Mouse (Mus musculus) erythroblast, embryonic 14.5 days (primary cell): ENCODE measurements around the gene Rhbdf1. TPM values are rescaled to one million over a fixed set of nuclear protein-coding genes. Genes with fewer than 3 reads are reported as not detected.

ENCODE experiments used
- H3K27me3 ChIP-seq: 2 replicates; pipeline ENCODE4 v1.6.1; 2012; ENCODE audit warnings: inconsistent platforms; ENCODE audit not compliant: control insufficient read depth
- H3K36me3 ChIP-seq: 2 replicates; pipeline ENCODE4 v1.6.1; 2012; ENCODE audit warnings: mild to moderate bottlenecking, inconsistent platforms; ENCODE audit not compliant: control insufficient read depth
- H3K4me1 ChIP-seq: 2 replicates; pipeline ENCODE4 v1.6.1; 2012; ENCODE audit warnings: inconsistent platforms; ENCODE audit not compliant: control insufficient read depth
- H3K4me3 ChIP-seq: replicated peaks from 2 replicates; pipeline ENCODE3; 2012; ENCODE audit warnings: moderate library complexity, mild to moderate bottlenecking, inconsistent platforms
- H3K9me3 ChIP-seq: 2 replicates; pipeline ENCODE4 v1.6.1; 2012; ENCODE audit warnings: low read length, inconsistent platforms, mixed read lengths; ENCODE audit not compliant: control insufficient read depth
- GATA1 ChIP-seq: IDR thresholded peaks from 2 replicates; pipeline ENCODE4 v1.6.1; 2012; ENCODE audit warnings: low read length, inconsistent platforms, mixed read lengths
- TAL1 ChIP-seq: IDR thresholded peaks from 3 replicates; pipeline ENCODE4 v1.6.1; 2012; ENCODE audit warnings: low read length, inconsistent platforms, mixed read lengths
- polyA plus RNA-seq: library from polyadenylated mRNA; stranded (reverse); fragments of >175 nt; gene quantifications from 2 replicates; pipeline ENCODE4 v1.2.3, GENCODE M21; 2012

Gene Rhbdf1
- polyA plus RNA-seq, 1 experiment = 0.77 TPM

DNA sequence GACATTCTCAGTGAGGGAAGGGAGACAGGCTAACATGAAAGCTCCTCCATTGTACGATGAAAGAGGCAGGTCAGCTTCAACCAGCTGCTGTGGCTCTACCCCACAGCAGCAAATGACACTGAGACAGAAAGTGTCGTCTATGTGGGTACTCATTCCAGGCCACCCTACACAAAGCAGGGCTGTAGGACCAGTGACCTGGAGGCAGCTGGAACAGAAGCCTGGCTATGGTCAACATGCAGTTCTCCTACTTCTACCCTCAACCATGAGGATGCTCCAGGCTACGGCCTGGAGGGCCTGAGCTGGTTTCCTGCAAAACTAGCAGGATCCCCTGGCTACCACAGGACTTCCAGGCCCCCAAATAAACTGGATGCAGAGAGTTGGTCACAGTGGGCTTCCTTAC, 34.5 kb upstream of the Rhbdf1 start:
- H3K36me3 ChIP-seq = peaks cover 93% of the 10 kb centered on the region
- peak overlapping the region; percentile 36 for H3K4me3 ChIP-seq
- no peaks in the 10 kb centered on the region for H3K27me3 ChIP-seq
- peaks cover 94% of the 10 kb centered on the region for H3K4me1 ChIP-seq
- TF ChIP-seq TAL1 (no peak), GATA1 (no peak)
- no peaks in the 10 kb centered on the region for H3K9me3 ChIP-seq

DNA sequence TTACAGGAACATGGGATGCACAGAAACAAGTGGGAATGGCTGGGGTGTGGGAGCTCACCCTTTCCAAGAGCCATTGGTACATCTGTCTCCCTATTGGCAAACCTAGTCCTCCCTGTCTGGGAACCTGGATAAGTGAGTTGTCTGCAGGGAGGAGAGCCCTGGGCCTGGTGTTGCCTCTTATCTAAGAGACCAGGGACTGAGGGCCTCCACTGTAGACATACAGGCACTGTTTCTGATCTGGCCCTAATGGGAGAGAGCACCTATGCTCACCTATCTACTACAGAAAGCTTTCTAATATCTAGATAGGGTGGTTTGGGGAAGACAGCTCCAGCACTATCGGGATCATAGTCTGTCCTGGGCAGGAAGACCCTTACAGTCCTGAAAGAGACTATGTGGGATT, 34.0 kb upstream of the Rhbdf1 start:
- Histone ChIP-seq H3K36me3 (peaks cover 93% of the 10 kb centered on the region), H3K4me3 (peak overlapping the region; percentile 36), H3K4me1 (peaks cover 95% of the 10 kb centered on the region), H3K27me3 (no peaks in the 10 kb centered on the region), H3K9me3 (no peaks in the 10 kb centered on the region)
- peak; percentile 90 for TF ChIP-seq GATA1
- peak; percentile 96 for TF ChIP-seq TAL1

DNA sequence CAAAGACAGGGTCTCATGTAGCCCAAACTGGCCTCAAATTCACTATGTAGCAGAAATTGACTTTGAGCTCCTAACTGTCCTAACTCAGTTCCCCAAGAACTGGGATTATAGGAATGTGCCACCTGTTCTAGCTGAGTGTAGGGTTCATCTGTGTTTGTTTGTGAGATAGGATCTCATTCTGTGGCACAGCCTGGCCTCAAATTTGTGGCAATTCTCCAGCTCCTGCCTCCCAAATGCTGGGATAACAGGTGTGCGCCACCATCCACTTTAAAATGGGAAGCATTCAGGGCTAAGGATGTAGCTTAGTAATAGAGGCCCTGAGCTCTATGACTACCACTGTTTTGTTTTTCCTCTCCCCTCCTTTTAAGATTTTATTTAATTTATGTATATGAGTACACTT, 31.0 kb upstream of the Rhbdf1 start:
- Histone ChIP-seq H3K4me3 (no peak overlapping the region), H3K27me3 (no peaks in the 10 kb centered on the region), H3K9me3 (no peaks in the 10 kb centered on the region), H3K4me1 (peaks cover 99% of the 10 kb centered on the region), H3K36me3 (peaks cover 95% of the 10 kb centered on the region)
- no peak for TF ChIP-seq TAL1
- TF ChIP-seq GATA1 = no peak

DNA sequence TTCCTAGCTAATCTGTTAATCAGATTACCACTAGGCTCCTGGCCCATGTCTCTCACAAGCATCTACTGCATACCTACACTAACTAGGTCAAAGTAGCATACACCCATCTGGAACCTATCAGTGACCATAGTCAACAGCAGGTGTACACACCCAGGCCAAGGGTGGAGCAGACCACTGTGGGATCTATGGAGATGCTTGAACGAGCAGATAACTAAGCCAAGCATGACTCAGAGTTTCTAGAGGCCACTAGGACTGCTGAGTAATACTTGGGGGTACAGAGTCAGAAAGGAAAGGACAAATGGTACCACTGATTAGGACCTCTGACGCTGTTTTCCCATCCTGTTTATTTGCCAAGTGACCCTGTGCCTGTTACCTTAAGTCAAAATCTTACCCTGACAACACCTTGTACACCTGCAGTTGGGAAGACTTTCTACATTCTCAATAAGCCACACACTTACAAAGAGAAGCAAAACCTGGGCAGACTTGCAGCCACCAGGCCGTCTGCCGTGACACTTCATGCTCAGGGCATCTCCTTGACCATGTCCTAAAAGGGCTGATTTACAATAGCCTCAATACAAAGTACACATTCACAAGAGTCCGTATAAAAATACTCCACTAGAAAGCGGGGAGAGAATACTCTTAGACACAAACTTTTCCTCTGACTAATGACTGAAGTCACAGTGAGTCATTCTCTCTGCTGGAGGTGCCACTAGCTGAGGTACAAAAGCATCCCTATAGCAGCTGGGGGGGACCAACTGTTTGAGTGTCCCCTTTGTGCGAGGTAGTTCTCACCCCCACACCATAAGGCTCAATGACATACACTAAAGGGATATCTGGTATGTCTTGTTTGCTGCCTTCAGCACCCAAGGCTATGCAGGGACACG, 29.0 kb upstream of the Rhbdf1 start:
- peak overlapping the region; percentile 30 for H3K4me3 ChIP-seq
- H3K4me1 ChIP-seq = peaks cover 100% of the 10 kb centered on the region
- H3K36me3 ChIP-seq = peaks cover 99% of the 10 kb centered on the region
- TF ChIP-seq TAL1 = peak; percentile 97
- peak; percentile 96 for TF ChIP-seq GATA1
- H3K9me3 ChIP-seq = no peaks in the 10 kb centered on the region
- H3K27me3 ChIP-seq = no peaks in the 10 kb centered on the region

DNA sequence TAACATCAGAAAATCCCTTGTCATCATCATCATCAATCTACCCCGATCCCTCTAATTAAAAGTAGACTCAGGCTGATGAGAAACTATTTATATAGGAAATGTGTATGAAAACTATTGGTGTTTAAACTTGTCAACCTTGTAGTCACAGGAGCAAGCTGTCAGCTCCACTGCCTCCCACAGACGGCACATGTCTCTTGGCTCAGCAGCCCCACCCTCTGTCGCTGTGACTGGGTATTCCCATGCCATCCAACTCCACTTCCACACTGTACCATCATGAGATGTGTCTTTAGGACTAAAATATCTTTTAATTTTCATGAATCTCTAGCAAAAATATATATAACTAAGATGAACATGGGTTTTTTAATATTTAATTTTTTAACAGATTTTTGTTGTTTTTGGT, 26.2 kb upstream of the Rhbdf1 start:
- no peak for TF ChIP-seq GATA1
- TF ChIP-seq TAL1 = no peak
- Histone ChIP-seq H3K9me3 (no peaks in the 10 kb centered on the region), H3K4me1 (peaks cover 99% of the 10 kb centered on the region), H3K27me3 (no peaks in the 10 kb centered on the region), H3K4me3 (no peak overlapping the region), H3K36me3 (peaks cover 98% of the 10 kb centered on the region)

DNA sequence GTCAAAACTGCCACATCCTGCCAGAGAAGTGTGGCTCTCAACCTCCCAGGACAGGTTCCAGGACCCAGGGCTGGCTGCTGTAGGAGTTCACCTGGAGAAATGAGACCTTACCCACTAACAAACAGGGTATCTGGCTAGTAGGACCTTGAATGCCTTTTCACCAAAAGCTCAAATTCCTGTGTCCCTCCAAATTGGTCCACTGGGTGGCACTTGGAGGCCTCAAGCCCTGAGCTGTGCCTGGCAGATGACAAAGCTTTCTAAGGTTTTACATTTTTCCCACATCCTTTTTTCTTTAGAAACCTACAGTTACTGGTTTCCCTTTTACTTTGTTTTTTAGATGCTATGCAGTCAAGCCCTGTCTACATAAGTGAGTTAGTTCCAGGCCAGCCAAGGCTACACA, 25.0 kb upstream of the Rhbdf1 start:
- H3K9me3 ChIP-seq = no peaks in the 10 kb centered on the region
- H3K27me3 ChIP-seq = no peaks in the 10 kb centered on the region
- TF ChIP-seq TAL1 (no peak), GATA1 (no peak)
- peak overlapping the region; percentile 36 for H3K4me3 ChIP-seq
- H3K36me3 ChIP-seq = peaks cover 98% of the 10 kb centered on the region
- H3K4me1 ChIP-seq = peaks cover 99% of the 10 kb centered on the region

DNA sequence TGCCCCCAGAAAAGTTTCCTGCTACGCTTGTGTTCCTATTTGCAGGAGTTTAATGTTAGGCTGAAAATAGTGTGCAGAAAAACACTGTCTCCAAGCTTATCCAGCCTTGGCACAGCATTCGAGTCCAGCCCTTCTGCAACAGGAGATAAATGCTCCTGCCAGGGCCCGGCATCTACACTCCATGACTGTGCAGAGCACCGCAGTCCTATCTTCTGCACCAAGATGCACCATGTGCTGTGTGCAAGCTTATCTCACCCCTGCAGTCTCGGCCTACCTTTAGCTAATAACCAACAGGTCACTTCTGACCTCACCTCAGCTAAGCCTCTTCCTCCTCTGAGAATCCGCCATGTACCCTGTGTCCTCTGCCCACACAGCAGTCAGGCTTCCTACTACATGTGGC, 23.5 kb upstream of the Rhbdf1 start:
- peaks cover 98% of the 10 kb centered on the region for H3K36me3 ChIP-seq
- TF ChIP-seq TAL1 = peak; percentile 100
- TF ChIP-seq GATA1 = peak; percentile 100
- H3K4me1 ChIP-seq = peaks cover 99% of the 10 kb centered on the region
- no peaks in the 10 kb centered on the region for H3K9me3 ChIP-seq
- H3K4me3 ChIP-seq = peak overlapping the region; percentile 44
- H3K27me3 ChIP-seq = no peaks in the 10 kb centered on the region

DNA sequence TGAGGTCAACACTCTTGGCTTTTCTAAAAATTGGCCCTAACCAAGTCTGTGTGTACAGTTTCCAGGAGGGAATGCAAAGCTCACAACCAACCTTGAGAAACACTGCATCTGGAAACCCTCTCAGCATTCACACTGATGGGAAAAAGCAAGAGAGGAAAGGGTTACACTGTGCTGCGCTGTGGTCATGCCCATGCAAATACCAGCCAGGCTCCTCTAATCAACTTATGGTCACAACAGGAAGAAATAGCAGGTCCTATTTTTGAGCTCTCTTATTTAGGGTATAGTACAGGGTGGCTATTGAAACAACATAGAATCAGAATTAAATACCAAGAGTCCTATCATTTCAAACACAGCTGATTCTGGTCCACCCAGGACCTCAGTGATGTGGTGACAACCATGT, 22.5 kb upstream of the Rhbdf1 start:
- Histone ChIP-seq H3K4me3 (peak overlapping the region; percentile 44), H3K9me3 (no peaks in the 10 kb centered on the region), H3K36me3 (peaks cover 98% of the 10 kb centered on the region), H3K4me1 (peaks cover 99% of the 10 kb centered on the region), H3K27me3 (no peaks in the 10 kb centered on the region)
- TF ChIP-seq GATA1 = no peak
- TF ChIP-seq TAL1 = no peak

DNA sequence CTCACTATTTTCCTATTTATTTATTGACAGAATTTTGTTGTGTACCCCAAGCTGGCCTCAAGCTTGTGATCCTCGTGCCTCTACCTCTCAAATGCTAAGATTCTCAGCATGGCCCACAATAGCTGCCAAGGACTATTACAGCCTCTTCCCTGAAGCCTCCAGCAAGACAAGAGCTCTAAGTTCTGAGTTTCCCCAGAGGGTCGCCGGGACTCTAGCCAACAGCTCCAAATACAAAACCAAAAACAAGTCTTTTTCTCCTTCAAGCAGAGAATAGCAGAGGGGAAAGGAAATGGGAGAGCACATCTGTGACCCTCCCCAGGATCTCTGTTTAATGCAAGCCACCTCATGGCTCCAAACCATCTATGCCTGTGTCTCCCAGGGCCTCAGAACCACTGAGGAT, 22.0 kb upstream of the Rhbdf1 start:
- H3K27me3 ChIP-seq = no peaks in the 10 kb centered on the region
- TF ChIP-seq TAL1 (no peak), GATA1 (no peak)
- peaks cover 98% of the 10 kb centered on the region for H3K36me3 ChIP-seq
- no peaks in the 10 kb centered on the region for H3K9me3 ChIP-seq
- H3K4me3 ChIP-seq = no peak overlapping the region
- H3K4me1 ChIP-seq = peaks cover 99% of the 10 kb centered on the region
